Mouse (Mus musculus): ENCODE measurements around the gene Supt6.

GRCm38 (mm10) chr11:78163681-78164603, 81.8 kb downstream of the Supt6 start:
- TF ChIP-seq CTCF (IDR thresholded peaks at IDR 0.05; ENCODE audit: extremely low read depth, insufficient read depth, low read length) (no peak), POLR2A (IDR thresholded peaks at IDR 0.05; ENCODE audit: extremely low read depth, insufficient read depth, low read length) (no peak)
